Mouse (Mus musculus) WW6 (cell line): ENCODE results near the gene Ofd1.

Source experiments
- DNase-seq: peaks from one replicate; pipeline ENCODE4 v3.0.0-alpha.2; 2013; ENCODE audit warnings: low read depth, low spot score

Ofd1 gene

DNA sequence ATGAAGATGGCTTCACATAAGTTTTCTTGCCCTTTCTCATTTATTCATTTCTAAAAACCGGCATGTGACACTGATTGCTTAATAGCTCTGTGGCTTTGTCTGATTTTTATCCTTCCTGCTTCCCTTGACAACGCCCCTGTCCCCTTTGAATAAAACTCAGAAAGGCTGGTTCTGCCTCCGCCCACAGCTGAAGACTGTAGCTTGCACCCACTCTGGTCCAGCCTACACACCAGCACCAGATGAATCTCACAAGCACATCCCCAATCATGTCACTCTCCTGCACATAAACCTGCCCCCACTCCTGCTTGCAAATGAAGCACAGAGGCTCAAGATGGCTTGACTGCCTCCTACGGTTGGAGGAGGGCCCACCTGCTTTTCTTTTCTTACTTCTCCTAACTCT is 80.0 kb downstream of the Ofd1 start:
- DNase-seq: no peak

DNA sequence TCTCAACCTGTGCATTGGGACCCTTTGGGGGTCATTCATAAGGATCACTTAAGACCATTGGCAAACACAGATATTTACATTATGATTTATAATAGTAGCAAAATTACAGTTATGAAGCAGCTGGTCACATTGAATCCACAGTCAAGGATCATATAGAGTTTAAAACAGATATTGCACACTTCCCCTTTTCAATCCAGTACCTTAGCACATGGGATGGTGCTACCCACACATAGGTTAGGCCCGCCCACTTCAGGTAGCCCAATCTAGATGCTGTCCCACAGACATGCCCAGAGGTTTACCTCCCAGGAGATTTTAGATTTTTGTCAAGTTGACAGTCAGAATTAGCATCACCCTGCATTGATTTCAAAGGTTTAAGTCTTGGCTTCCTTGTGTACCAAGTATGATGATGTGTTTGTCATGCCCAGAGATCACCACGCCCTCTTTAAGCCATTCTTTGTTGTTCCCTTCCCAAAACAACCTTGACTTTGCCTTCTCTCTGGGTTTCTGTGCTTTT is 80.5 kb downstream of the Ofd1 start:
- DNase-seq: no peak

DNA sequence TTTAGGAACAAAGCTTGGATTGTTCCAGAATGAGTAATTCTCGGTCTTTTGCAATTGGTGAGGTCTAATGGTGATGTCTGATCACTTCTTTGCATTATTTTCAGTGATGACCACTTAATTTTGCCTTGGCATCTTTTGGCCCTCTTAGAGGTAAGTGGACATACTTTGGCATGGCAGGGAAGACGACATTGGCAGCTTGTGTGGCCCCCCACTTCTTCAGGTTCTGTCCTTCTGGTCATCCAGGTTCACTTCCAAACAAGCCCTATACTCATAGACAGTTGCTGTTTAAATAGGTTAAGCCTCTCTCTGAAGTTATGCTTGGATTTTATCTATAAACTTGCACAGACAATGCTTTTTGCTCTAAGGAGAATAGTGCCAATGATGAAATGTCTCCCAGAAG is 81.5 kb downstream of the Ofd1 start:
- no peak for DNase-seq

DNA sequence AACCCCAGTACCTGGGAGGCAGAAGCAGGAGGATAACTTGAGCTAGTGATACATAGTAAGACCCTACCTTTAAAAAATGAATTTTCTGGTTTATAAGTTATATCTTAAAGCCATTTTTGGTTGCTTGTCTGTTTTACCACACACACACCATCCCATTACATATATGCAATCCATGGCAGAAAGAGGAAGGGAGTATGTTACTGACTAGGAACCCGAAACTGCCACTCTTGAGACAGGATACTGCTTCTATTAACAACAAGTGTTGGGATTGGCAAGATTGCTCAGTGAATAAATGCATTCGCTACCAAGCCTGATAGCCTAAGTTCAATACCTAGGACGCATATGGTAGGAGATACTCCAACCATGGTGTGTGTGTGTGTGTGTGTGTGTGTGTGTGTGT is 84.2 kb downstream of the Ofd1 start:
- no peak for DNase-seq

DNA sequence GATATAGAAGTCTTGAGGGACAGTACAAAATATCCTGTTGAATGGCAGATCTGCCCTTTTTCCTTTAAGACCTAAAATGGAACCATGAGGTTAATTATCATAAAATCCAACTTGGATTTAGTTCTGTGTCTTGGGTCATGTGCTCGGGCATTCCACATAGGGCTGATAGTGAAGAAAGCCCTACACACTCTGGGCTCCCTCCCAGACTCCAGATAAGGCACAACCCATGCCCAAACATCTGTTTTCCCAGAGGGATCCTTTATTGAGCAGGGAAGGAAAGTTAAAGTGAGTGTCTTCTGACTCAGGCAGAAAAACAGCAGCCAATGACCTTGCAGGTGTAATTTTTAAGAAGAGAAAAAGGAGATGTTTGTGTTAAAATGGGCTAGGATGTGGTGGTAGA is 85.6 kb downstream of the Ofd1 start:
- no peak for DNase-seq

DNA sequence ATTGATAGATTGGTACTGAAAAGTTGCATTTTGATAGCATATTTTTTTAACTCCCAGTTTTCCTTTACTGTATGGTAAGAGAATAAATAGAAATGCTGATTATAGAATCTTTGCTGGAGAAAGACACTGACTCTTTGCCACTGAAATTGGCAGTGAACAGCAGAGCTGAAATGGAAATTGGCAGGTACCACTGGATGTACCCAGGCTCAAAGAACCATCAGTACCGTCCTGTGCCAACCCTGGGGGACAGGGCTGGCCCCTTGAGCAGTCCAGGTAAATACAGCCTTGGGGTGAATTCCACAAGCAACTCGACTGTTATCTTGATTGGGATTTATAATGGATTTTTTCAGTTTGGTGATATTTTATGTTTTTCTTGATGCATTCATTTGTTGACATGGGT is 87.1 kb downstream of the Ofd1 start:
- no peak for DNase-seq

DNA sequence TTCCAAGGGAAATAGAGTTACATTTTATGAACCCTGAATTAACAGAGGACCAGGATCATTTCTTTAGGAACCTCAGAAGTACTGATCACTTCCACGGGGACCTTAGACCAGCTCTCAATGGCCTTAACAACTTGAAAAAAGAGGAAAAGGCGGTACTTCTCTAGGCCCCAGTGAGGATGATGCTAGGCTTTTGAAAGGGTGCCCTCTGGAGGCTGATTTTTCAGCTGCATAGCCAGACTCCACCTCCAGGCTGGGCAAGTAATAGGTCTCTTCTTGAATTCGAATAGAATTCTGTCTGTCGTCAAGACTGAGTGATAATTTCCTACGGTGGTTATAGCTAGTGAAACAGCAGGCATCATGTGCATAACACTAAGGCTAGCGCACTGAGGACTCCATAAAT is 88.7 kb downstream of the Ofd1 start:
- peak; percentile 13 for DNase-seq

DNA sequence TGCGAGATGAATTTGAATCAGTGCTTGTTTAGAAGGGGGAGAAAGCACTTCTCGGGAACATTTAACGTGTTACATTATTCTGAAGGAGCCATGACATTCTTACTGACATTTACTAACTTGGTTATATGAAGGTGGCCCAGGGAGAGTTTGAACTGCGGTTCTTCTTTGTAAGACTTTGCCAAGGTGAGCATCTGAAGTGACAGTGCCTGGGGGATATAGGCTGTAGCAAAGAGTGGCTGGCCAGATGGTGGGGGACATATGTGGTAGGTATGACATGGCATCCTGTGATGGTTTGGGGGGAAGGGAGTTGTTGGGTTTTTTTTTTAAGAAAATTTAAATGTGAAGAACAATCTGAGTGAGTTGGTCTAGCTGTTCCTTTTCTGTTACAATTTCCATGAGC is 91.9 kb downstream of the Ofd1 start:
- DNase-seq: no peak

DNA sequence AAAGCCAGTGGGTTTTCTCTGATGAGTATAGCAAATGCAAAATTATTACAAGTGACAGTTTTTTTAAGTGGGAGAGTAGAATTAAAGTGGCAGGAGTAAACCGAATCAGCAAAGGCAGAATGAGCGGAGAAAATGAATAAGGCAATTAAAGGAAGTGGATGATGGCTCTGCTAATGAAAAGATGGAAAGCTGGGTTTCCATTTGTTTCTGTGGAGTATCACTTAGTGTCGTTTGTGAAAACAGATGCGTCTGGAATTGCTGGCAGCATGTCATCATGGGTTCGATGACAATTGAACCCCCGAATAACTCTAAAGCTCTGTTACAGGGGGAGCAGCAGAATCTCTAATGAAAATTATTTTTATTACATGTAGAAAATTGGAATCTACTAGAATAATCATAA is 92.4 kb downstream of the Ofd1 start:
- DNase-seq: no peak

DNA sequence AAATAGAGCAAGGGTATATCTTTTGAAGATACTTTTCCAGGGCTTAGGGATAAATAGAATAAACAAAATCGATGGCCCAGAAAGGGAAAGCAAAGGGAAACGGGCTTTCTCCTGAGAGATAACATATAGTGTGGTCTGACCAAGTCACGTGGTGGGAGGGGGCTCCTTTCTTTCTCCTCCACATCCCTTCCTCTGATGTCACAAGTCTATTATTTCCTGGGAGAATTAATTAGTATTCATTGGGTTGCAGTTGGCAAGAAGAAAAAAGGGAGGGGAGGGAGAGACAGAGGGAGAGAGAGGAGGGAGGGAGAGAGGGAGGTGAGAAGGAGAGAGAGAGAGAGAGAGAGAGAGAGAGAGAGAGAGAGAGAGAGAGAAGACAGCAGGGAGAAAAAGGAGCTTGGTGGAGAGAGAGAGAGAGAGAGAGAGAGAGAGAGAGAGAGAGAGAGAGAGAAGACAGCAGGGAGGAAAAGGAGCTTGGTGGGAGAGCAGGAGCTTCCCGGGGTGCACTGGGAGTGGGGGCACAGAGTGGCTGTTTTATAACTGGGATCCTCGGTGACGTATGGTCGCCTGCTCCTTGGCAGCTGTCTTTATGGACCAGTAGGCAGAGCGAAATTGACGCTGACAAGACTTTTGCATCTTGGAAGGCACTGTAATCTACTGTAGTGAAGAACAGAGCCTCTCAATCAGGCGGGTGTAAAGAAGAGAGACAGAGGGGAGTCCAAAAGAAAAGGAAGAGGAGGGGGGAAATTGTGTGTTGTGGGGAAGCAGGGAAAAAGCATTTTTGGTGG is 96.1 kb downstream of the Ofd1 start:
- DNase-seq: no peak

DNA sequence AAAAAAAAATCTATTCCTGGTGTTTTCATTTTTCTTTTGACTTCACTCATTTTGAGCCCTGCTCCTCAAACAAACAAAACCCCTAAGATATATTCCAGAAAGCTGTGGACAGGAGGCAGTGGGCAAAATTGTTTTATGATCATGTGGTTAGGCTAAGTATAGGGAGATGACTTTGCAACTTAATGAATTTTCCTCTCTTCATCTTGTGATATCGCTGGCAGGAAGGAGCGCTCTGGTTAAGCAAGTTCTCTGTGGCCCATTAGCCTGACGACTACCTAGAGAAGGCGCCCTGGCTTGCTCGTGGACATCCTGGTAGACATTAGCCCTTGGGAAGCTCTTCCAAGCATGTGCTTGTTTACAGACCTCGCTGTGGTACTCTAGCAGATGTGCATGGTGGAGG is 98.7 kb downstream of the Ofd1 start:
- DNase-seq: no peak
